29 mouse cellular contexts compared by ENCODE assay signal in genomic region chr5:74105445-74105844, GRCm38 (mm10). TPM values are rescaled to one million over a fixed set of nuclear protein-coding genes. Genes with fewer than 3 reads are reported as not detected.
DNase-seq lines count a peak whose midpoint lies in the region; ATAC-seq and TF ChIP-seq lines count a peak whose summit lies in the region.
"Had no signal": no experiment of that assay in that cellular context is flagged by ENCODE, and none has a peak within 500 bp of the region (broad histone marks: within the 10 kb centered on the region; RNA-seq: fewer than 3 reads in every experiment).

No protein-coding gene starts in this region.

- H3K4me3 ChIP-seq in embryonic facial prominence, embryonic 12.5 days: no peak overlapping the region
- no peak overlapping the region for H3K4me3 ChIP-seq in olfactory bulb, adult 2 months (ENCODE audit: insufficient read depth, low read depth, low read length)
- no peak overlapping the region for H3K4me3 ChIP-seq in thymus, adult 2 months (ENCODE audit: control insufficient read depth, insufficient read depth, low read length)
- H3K4me3 ChIP-seq: embryonic facial prominence, embryonic 15.5 days; forebrain, embryonic 12.5 days; heart, adult 2 months; heart, embryonic 13.5 days; hindbrain, embryonic 10.5 days; hindbrain, embryonic 15.5 days; left cerebral cortex, adult 2 months; limb, embryonic 12.5 days; liver, embryonic 15.5 days; midbrain, embryonic 12.5 days; neural tube, embryonic 13.5 days had no signal

- no peaks in the 10 kb centered on the region for H3K4me1 ChIP-seq in embryonic facial prominence, embryonic 12.5 days
- H3K4me1 ChIP-seq in olfactory bulb, adult 2 months (ENCODE audit: control insufficient read depth, insufficient read depth, low read length): peaks cover 8% of the 10 kb centered on the region; the same call in 1 of the 2 replicates
- H3K4me1 ChIP-seq in thymus, adult 2 months (replicated peaks; ENCODE audit: control insufficient read depth, insufficient read depth, low read length): no peaks in the 10 kb centered on the region
- H3K4me1 ChIP-seq: embryonic facial prominence, embryonic 15.5 days; forebrain, embryonic 12.5 days; hindbrain, embryonic 10.5 days; hindbrain, embryonic 15.5 days; liver, embryonic 15.5 days; midbrain, embryonic 12.5 days; neural tube, embryonic 13.5 days had no signal

- no peak overlapping the region for H3K27ac ChIP-seq in embryonic facial prominence, embryonic 12.5 days
- H3K27ac ChIP-seq in olfactory bulb, adult 2 months (ENCODE audit: insufficient read depth, low read depth, low read length): peak overlapping the region; percentile 39
- no peak overlapping the region for H3K27ac ChIP-seq in thymus, adult 2 months (ENCODE audit: control insufficient read depth, insufficient read depth, low read length)
- H3K27ac ChIP-seq: embryonic facial prominence, embryonic 15.5 days; forebrain, embryonic 12.5 days; heart, adult 2 months; heart, embryonic 13.5 days; hindbrain, embryonic 10.5 days; hindbrain, embryonic 15.5 days; left cerebral cortex, adult 2 months; limb, embryonic 12.5 days; liver, embryonic 15.5 days; midbrain, embryonic 12.5 days; neural tube, embryonic 13.5 days had no signal

- H3K27me3 ChIP-seq in embryonic facial prominence, embryonic 12.5 days: no peaks in the 10 kb centered on the region
- no peaks in the 10 kb centered on the region for H3K27me3 ChIP-seq in thymus, adult 2 months (ENCODE audit: control insufficient read depth, insufficient read depth, low read length)
- H3K27me3 ChIP-seq: embryonic facial prominence, embryonic 15.5 days; forebrain, embryonic 12.5 days; heart, embryonic 13.5 days; hindbrain, embryonic 15.5 days; limb, embryonic 12.5 days; liver, embryonic 15.5 days; midbrain, embryonic 12.5 days; neural tube, embryonic 13.5 days had no signal

- peak; percentile 41; the same call in 1 of the 2 replicates for ATAC-seq in embryonic facial prominence, embryonic 12.5 days (ENCODE audit: insufficient number of reproducible peaks, insufficient read depth, low FRiP score, low TSS enrichment)
- ATAC-seq: inflammation-experienced regulatory T-cells, adult 6 months had no signal

- no peak for TF ChIP-seq CTCF in olfactory bulb, adult 2 months (IDR thresholded peaks at IDR 0.05; ENCODE audit: insufficient read depth, low read depth, low read length)
- TF ChIP-seq CTCF in thymus, adult 2 months (IDR thresholded peaks at IDR 0.05; ENCODE audit: borderline replicate concordance, control insufficient read depth, extremely low read depth, insufficient read depth, low read length, poor library complexity): no peak

- no peak overlapping the region for H3K9ac ChIP-seq in embryonic facial prominence, embryonic 12.5 days
- H3K9ac ChIP-seq: embryonic facial prominence, embryonic 15.5 days; forebrain, embryonic 12.5 days; heart, embryonic 13.5 days; hindbrain, embryonic 15.5 days; limb, embryonic 12.5 days; liver, embryonic 15.5 days; lung, embryonic 14.5 days; midbrain, embryonic 12.5 days; neural tube, embryonic 13.5 days had no signal

- no peak overlapping the region for H3K4me2 ChIP-seq in embryonic facial prominence, embryonic 12.5 days (replicated peaks)
- H3K4me2 ChIP-seq: embryonic facial prominence, embryonic 15.5 days; forebrain, embryonic 12.5 days; heart, embryonic 13.5 days; hindbrain, embryonic 15.5 days; limb, embryonic 12.5 days; liver, embryonic 15.5 days; lung, embryonic 14.5 days; midbrain, embryonic 12.5 days; neural tube, embryonic 13.5 days had no signal

- no peak for TF ChIP-seq POLR2A in olfactory bulb, adult 2 months (IDR thresholded peaks at IDR 0.05; ENCODE audit: insufficient read depth, low read depth, low read length)
- TF ChIP-seq POLR2A in thymus, adult 2 months (IDR thresholded peaks at IDR 0.05; ENCODE audit: control insufficient read depth, extremely low read depth, insufficient read depth, low read length, poor library complexity): no peak

- no peaks in the 10 kb centered on the region for H3K36me3 ChIP-seq in embryonic facial prominence, embryonic 12.5 days
- no peaks in the 10 kb centered on the region for H3K36me3 ChIP-seq in thymus, adult 2 months (ENCODE audit: control insufficient read depth, insufficient read depth, low read length)
- H3K36me3 ChIP-seq: embryonic facial prominence, embryonic 15.5 days; forebrain, embryonic 12.5 days; heart, embryonic 13.5 days; hindbrain, embryonic 10.5 days; hindbrain, embryonic 15.5 days; limb, embryonic 12.5 days; liver, embryonic 15.5 days; midbrain, embryonic 12.5 days had no signal

- DNase-seq in 3T3-L1 (ENCODE audit: low read depth, low spot score): peak; percentile 24
- DNase-seq in CD4-positive helper T cell, adult 2 months (ENCODE audit: low read depth, low spot score): peak; percentile 35
- no peak for DNase-seq in cerebellum, adult 9-10 months
- DNase-seq in kidney, adult 8-10 months: no peak
- DNase-seq in lung, postnatal 25 days (ENCODE audit: low spot score): no peak
- DNase-seq in thymus, adult 2 months: no peak
- DNase-seq: cerebellum, adult 9-11 months; embryo, embryonic 11 days; gastrocnemius, postnatal 14 days; heart, adult 2 months; heart, postnatal 10 days; kidney, postnatal 14 days; lung, embryonic 14.5 days; lung, postnatal 36 days; right cerebral cortex, postnatal 14 days had no signal

- H3K9me3 ChIP-seq in embryonic facial prominence, embryonic 12.5 days: no peaks in the 10 kb centered on the region
- H3K9me3 ChIP-seq: embryonic facial prominence, embryonic 15.5 days; forebrain, embryonic 12.5 days; G1E; hindbrain, embryonic 10.5 days; liver, embryonic 15.5 days; midbrain, embryonic 12.5 days had no signal

- 67% methylated on average over 7 of the region's 7 CpGs for WGBS in embryonic facial prominence, embryonic 12.5 days
- WGBS in olfactory bulb, adult 2 months: 40% methylated on average over 7 of the region's 7 CpGs
- WGBS in thymus, adult 2 months: 63% methylated on average over 7 of the region's 7 CpGs

RNA-seq across cellular contexts. Expression of gene Usp46, which starts 37.2 kb away (rescaled TPM):
- 44.0 and 45.9 TPM in 2 replicates for polyA plus RNA-seq in embryonic facial prominence, embryonic 12.5 days (2016; fragmentation: Nextera tagmentation; extraction: Ambion mirVana)
- 164 TPM in 1 of 2 replicates, not detected in the other for polyA plus RNA-seq in olfactory bulb, adult 2 months (2012; ENCODE audit: insufficient read depth, insufficient read length, low replicate concordance, missing spikeins)
- 1.1 and 2.2 TPM in 2 replicates for polyA plus RNA-seq in thymus, adult 2 months (2012; rRNA removed)

Comparison
In these comparisons a context has a peak if more than half of its experiments do, and no peak if none do; other contexts are left out.
1. DNase-seq: peak in 3T3-L1 (single experiment) and CD4-positive helper T cell, adult 2 months (single experiment); none in cerebellum, adult 9-10 months (single experiment), kidney, adult 8-10 months (0 of 2), lung, postnatal 25 days (single experiment) and thymus, adult 2 months (single experiment).
2. RNA of gene Usp46, which starts 37.2 kb away (polyA plus RNA-seq): 164 TPM in olfactory bulb, adult 2 months and 44.0 to 45.9 TPM in embryonic facial prominence, embryonic 12.5 days; 1.1 to 2.2 TPM in thymus, adult 2 months; every median in the first group is over 10 times any median in the second.